Mouse (Mus musculus) embryo, embryonic 9.5 days (tissue): ENCODE data around the gene Dqx1.

Experiments used
- DNase-seq: peaks from one replicate; pipeline ENCODE4 v3.0.0-alpha.2; 2017; ENCODE audit errors: extremely low spot score

Gene Dqx1

DNA sequence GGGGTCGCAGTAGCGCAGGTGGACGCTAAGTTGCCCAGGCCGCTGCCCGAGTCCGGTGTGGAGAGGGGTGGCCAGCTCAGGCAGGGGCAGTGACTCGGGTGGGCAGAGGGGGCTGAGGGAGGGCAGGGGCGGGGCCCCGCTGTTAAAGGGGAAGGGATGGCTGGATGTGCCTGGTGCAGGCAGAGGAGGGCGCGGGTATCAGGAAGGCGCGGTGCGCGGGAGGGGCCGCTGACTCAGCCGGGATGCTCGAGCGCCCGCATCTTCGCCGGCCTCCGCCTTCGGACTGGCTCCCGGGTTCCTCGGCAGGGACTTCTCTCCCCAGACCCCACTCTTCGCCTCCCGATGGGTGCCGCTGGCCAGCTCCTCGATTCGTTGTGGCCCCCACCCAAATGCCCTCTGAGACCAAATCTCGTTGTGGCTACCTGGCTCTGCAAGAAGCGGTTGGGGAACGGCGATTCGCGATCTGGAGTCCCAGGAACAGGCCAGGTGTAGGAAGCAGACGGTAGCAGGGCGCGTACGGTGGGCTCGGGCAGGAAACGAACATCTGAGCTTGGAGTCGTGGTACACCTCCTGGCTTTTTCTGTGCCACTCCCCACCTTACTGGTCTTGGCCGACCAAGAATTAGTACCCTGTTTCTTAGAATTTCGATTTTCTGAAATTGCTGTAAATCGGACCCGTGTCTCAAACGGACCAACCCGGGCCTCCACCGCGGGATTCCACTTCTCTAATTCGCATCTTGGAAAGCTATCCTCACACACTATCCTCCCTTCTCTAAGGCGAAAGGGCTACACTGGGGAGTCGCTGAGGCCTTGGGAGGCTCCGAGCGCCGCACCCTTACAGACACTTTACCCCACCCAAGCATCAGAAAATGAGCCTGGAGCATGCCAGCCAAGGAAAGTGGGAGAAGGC lies 12.9 kb downstream of the Dqx1 start:
- DNase-seq: peak; percentile 68

DNA sequence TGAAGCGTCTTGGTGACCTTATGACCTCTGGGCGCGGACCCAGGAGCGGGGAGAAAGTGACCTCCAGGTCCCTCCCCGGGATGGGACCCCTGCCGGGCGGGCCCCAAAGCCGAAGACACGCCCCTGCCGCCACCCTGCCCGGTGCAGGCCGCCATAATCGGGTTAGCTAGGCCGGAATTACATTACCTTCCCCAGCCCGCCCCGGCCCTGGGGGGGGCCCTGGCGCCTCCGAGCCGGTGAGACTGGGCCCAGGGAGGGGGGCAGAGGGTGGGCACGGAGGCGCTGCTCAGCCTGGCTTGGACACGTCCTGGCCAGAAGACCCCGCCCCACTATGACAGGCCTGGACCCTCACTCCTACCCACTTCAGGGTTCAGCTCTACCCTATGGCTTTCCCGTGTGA lies 13.6 kb downstream of the Dqx1 start:
- DNase-seq: no peak

DNA sequence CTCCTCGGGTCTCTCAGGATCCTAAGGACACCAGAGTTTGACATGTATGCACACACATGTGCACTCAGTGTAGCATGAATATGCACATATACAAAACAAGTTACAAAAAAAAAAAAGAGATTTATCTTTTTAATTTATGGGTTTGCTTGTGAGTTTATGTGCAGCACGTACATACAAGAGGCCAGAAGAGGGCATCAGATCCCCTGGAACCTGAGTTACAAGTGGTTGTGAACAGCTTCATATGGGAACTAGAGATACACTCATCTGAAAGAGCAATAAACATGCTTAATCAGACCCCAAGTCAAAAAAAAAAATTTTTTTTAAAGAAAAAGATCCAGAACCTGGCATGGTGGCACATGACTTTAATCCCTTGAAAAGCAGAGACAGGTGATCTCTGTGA lies 17.3 kb downstream of the Dqx1 start:
- DNase-seq: no peak

DNA sequence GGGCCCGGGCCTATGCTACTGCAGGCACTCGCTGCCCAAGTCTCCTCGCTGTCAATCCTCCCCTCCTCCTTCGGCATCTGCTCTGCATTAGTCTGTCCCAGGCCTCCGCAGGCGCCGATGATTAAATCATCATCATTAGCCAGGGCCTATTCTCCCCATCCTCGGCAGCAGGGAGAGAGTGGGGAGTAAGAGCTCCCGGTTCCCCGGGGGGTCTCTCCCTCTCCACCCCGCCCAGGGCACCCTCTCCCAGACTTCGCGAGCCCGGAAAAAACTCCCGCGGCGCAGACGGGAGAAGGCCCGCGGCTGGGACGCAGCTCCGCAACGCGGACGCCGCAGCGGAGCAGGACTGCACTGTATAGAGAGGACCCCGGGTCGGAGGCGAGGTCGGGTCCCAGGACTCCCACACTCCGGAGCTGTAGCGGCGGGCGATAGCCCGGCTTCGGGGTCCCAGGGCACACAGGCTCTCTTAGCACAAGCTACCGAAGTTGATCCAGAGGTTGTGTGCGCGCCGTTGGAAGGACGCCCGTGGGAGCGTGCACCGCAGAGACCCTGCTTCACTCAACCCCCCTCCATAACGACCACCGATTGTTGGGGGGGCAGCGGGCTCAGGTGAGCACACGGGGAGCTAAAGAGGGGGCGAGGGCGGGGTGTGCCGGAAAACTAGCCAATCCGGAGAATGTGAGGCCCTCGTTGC lies 20.1 kb downstream of the Dqx1 start, which contains the start of gene Pcgf1:
Pcgf1 (plus strand) TSS at position 240 of the 694 bp plus-strand sequence.
- DNase-seq: peak; percentile 59

DNA sequence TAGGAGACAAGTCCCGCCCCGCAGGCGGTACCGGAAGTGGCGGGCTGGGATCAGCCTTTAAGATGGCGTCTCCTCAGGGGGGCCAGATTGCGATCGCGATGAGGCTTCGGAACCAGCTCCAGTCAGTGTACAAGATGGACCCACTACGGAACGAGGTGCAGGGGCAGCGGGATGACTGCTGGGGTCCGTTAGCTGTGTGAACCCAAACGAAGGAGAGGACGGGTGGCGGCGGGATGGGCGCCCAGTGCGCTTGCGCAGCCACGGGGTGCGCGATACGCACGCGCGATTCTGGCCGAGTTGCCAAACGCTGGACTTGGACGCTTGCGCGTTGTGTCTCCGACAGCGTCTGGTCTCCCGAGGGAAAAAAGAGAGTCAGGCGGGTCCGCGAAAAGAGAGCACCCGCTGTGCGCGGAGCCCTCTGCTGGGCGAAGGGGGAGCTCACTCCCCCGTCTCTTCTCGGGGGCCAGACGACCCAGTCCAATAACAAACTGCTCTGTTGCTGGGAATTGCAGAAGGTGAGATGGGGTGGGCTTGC lies 20.7 kb downstream of the Dqx1 start:
- DNase-seq: peak; percentile 99

DNA sequence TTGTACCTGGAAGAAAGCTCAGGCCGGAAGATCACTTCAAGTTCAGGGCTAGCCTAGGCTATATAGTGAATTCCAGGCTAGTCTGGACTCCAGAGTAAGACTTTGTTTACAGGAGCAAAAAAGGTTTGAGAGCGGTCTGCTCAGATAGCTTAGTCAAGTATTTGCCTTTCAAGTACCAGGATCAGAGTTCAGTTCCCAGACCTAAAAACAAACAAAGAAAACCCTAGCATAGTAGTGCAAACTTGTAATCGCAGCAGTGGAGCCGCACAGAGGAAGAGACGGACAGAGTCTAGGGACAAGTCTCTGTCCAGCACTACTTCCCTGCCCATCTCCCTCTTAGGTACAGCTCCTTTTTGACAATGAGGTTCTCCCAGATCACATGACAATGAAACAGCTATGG lies 22.6 kb downstream of the Dqx1 start:
- DNase-seq: no peak

DNA sequence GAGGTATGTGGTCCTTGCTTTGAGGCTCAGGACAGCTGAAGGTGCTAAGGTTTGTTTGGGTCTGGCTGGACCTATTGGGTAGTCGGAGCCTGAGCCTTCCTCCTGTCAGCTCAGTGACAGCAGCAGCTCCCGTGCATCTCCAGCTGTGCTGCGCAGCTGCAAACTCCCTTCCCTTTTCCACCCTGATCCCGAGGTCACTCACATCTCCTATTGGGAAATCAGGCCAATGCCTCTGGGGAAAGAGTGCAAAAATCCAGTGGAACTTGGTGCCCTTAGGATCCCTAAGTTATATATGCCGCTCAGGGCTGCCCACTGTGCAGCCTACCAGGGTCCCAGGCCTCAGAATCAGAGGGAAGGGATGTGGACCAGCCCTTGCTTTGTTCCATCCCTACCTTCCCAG lies 25.9 kb downstream of the Dqx1 start:
- no peak for DNase-seq

DNA sequence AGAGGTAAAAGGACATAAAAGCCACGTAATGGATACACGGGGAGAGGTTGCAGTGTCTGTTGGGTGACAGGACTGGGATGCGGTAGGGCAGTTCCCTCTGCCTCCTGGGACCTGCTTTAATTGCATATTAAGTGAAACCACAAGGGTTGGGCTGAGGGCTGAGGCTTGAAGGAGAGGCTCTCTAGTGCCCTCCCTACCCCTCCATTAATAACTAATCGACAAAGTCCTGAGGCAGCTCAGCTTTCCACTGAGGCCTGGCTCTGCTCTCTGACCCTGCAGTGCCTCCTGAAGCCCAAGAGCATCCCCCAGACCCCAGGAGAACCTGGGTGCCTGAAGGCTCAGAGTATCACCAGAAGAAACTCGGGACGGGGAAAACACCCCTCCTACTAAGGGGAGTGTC lies 26.8 kb downstream of the Dqx1 start:
- no peak for DNase-seq

DNA sequence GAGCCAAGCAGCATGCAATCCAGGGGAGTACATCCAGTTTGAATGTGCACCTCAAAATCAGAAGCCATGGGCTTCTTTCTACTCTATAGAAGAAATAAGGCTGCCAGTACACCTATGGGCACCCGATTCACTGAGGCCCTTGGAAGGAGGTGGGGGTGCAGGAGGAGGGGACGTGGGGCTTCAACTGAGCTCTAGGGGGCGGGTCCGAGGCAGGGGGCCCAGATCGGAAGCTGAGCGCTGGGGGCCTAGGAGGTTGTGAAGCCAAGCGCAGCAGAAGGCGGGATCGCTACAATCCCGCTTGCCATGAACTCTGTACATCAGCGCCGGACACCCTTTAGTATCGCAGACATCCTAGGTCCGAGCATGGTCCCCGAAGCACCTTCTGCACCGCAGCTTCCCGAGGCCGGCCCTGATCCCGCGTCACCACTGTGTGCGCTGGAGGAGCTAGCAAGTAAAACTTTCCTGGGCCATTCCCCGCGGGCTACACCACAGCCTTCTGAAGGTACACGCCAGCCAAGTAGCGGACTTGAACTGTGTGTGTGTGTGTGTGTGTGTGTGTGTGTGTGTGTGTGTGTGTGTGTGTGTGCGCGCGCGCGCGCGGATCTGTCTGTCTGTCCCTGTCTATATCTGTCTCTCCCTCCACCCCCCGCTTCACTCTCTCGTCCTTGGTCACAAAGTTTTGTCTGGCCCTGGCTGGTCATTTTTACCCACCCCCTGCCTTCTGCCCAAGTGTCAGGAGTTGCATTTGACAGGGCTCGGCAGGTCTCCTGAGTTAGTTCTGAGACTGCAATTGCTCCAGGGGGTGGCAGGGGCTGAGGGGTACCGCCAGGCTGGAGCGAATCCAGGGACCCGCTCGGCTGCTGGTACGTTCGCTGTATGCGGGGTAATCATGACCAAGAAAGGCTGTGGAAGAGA lies 28.7 kb downstream of the Dqx1 start, which contains the start of gene Lbx2:
Lbx2 (plus strand) TSS at position 247 of the 915 bp plus-strand sequence.
- no peak for DNase-seq

DNA sequence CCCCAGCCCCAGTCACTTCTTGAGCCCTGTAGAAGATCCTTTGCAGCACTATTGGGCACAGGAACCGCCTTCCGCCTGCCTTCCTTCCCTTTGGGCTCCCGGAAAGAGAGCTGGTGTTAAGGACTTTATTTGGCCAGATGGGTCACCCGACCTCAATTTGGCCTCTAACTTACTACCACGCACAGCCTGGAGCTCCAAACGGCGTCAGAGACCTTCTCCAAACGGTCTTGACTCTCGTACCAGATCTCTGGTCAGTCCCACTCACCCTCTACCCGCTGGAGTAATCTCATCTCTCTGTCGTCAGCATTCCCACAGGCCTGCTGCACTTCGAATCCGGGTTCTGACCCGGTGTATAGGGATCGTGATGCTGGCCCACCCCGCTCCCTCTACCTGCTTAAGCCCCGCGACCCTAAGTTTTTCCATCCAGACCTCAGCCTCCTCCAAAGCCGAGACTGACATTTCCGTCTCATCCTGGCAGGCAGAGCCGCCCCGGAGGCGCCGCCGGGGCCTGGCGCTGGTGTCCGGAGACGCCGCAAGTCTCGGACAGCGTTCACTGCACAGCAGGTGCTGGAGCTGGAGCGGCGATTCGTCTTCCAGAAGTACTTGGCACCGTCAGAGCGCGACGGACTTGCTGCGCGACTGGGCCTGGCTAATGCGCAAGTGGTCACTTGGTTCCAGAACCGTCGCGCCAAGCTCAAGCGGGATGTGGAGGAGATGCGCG lies 29.7 kb downstream of the Dqx1 start:
- peak; percentile 51 for DNase-seq

DNA sequence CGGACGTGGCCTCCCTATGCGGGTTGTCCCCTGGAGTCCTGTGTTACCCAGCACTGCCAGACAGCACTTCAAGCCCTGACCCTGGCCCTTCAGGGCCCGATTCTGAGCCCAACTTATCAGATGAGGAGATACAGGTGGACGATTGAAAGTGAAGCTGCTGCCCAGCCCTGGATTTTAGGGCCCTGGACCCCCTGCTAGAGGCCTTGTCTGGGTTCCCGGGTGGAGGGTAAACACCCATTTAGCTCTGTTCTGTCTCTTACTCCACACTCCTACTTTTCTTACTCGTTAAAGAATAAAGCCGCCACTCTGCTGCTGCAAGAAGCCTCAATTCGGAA lies 30.2 kb downstream of the Dqx1 start:
- DNase-seq: no peak

DNA sequence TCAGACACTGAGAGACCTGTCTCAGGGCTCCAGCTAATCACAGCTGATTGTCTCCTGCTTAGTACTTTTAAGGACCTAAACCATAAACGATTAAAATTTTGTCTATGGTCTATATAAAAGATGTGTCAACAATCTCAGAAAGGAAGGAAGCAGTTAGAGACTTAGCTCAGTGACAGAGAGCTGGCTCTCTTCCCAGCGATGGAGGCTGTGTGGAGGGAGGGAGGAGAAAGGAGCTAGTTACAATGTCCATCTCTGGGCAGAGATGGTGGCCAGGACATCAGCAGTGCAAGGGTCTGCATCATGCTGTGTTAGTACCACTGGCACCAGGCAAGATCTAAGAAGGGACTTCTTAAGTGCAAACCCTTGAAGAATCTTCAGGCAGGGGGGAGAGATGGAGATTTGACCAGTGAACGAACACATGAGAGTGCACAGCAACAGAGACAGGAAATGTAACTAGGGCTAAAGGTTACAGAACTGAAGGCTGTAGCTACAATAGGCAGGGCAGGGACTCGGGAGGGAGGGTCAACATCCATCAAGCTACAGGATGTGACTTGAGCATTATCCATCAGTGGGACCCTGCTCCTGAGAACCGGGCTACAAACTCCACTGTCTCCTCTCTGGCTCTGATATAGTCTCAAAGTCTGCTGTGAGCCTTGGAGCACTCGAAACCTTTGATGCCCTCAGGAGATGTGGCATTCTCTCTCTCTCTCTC lies 34.9 kb downstream of the Dqx1 start:
- no peak for DNase-seq

DNA sequence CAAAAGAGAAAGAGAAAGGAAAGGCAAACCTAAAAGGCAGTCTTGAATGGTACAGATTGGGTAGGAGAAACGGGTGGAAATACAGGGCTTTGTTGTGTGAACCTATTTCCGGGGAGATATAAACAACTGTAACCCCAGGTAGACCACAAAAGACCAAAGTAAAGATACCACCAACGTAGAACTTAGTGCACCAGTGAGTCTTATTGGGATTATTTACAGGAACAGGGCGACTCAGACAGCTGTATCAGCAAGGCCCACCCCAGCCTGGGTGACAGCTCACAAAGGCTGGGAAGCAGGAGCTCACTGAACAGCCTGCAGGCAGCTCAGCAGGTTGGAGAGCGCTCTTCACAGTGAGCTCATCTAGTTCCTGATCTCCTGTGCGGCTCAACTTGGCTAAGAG lies 38.3 kb downstream of the Dqx1 start:
- DNase-seq: no peak

DNA sequence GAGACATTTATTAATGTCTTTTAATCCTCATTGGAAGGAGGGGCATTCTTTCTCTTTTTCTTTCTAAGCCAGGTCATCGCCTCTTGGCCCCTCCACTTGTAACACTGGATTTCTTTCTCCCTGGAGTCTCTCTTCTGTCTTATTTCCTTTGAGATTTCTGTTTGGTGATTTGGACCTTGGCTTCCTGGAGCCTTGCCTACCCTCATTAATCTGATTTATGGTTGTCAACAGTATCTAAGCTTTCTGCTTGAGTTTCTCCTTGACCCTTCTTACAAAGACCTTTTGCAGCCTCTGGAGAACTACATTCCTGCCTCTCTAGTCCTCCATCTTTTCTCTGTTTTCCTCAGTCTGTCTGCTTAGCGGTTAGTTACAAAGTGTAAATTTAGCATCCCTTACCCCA lies 40.8 kb downstream of the Dqx1 start:
- DNase-seq: no peak

DNA sequence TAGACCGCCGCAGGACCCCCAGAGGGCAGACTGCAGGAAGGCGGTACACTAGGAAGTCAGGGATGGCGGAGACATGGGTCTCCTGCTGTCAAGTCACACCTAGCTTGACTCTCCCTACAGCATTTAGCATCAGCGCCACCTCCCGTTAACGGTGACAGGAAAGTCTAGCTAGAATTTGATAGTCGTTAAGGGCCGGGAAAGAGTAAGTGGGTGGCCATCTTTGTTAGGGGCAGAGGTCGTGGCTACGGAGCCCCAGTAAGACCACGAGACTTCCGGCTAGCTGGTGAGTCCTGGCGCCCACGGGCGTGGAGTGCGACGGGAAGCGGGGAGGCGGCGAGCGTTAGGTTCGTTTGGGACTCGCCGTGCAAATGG lies 43.7 kb downstream of the Dqx1 start, which contains the start of the genes Ccdc142 and Gm42688:
Ccdc142 (plus strand) TSS at position 286 of the 372 bp plus-strand sequence.
Gm42688 (plus strand) TSS at position 302 of the 372 bp plus-strand sequence.
- DNase-seq: peak; percentile 87

DNA sequence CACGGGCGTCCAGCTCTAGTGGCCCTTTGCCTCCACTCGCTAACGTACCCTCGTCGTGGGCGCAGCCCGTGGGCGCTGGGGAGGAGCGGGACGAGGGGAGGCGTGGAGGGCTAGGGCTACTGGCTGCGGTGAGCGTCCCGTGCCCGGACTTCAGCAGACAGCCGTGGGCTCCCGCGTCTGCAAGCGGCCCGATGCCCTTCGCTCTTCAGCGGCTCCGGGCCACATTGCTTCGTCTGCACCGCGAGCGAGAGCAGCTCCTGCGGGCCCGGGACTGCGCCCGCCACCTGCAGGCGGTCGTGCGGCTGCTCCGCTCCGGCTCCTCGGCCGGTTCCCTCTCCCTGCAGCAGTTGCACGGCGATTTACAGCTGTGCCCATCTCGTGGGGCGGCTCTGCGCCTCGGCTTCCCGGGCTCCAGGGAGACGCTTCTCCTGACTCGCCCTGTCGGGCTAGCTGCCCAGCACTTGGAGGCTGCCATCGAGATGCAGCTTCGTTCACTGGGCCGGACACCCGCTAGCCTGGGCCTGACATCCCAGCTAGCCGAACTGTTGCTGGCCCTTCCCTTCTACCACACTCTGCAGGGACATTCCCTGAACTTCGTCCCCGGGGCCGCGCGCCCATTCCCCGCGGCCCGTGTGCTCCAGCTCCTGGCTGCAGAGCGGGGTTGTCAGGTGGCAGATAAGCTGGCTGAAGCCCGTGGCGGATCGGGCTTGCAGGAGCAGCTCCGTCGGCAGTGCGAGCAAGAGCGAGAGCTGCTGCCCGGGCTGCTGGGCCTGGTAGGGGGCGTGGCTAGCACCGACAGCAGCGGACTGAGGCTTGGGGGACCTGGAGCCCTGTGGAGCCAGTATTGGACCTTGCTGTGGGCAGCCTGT lies 44.3 kb downstream of the Dqx1 start:
- DNase-seq: peak; percentile 77

DNA sequence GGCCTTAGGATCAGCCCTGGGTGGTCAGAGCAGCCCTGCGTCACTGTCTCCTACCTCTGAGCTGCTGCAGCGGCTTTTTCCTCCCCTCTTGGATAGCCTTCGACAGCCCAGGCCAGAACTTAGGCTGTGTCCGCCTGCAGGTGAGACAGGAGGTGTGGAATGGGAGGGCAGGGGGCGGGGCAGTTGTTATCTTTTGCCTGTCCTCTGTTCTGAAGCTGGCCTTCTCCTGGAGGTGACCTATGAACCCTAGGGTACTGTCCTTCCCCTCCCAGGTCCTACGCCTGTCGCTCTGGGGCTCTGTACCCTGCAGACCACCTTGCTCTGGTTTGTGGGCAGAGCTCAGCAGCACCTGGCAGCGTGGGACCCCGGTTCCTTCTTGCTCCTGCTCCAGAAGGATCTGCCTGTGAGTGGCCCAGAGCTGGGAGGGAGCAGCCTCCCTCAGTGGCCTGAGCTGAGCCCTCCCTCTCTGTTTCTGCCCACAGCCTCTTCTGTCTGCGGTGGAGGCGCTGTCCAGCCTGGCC lies 45.5 kb downstream of the Dqx1 start:
- no peak for DNase-seq

DNA sequence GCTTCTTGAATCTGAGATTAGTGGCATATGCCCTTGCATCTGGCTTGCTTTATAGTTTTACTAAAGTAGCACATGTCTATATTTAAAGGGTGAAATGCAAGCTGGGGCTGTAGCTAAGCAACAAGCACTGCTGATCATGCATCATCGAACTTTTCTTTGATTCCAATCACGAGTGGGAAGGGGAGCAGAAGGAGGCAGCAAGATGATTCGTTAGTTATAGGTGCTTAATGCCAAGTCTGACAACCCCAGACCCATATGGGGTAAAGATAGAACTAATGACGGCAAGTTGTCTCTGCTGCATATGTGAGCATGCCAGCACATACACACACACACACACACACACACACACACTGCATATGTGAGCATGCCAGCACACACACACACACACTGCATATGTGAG lies 46.5 kb downstream of the Dqx1 start:
- DNase-seq: no peak
